Mouse (Mus musculus): Measurements from ENCODE around the gene Cops3. TPM values are rescaled to one million over a fixed set of nuclear protein-coding genes. Genes with fewer than 3 reads are reported as not detected.

The Cops3 gene
- 28.5 and 29.0 TPM in 2 replicates for polyA plus RNA-seq (2012; rRNA removed)

GRCm38 (mm10) chr11:59839459-59840126 is at the start of gene Cops3:
Cops3 (minus strand) TSS chr11:59839838.

GRCm38 (mm10) chr11:59839008-59839458 is 605 bp downstream of the Cops3 start, which contains the start of gene Nt5m:
Nt5m (plus strand) TSS chr11:59839447.

GRCm38 (mm10) chr11:59809670-59810474 is 29.8 kb downstream of the Cops3 start, which contains the start of gene Flcn:
Flcn (minus strand) TSS chr11:59810016.

DNA sequence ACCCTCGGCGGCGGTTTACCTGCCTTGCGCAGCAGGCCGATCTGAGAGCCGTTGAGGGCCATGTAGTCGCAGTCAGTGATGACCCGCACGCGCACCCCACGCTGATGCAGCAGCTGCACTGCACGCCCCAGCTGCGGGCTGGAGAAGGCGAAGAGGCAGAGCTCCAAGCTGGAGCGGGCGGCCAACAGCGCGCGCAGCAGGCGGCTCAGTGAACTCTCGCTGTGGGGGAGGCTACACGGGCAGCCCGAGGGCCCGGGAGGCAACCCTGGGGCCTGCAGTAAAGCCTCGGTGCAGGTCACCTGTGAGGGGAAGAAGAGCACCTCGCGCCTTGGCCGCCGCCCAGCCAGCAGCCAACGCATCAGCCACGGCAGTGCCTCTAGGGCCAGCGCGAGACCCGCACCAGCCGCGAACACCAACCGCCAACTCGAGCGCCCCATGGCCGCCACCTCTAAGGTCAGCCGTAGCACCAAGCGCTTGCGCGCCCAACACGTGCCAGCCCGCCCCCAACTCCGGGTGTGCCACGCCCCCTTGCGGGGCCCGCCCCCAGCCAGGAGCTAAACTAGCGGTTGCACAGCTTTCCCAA is 52.3 kb downstream of the Cops3 start, which contains the start of gene Pld6:
Gene Pld6, minus strand, starts transcription at position 447 of the 583 bp plus-strand sequence.

Other genes with a start within 250 kb of the Cops3 start
- not detected in 2 replicates for gene Olfr223, start 246.5 kb downstream of the Cops3 start, polyA plus RNA-seq (2012; rRNA removed)
- gene Mprip, start 178.5 kb downstream of the Cops3 start, polyA plus RNA-seq (2012; rRNA removed): 24.0 and 25.8 TPM in 2 replicates
- 2.6 and 2.9 TPM in 2 replicates for gene Pld6, start 52.2 kb downstream of the Cops3 start, polyA plus RNA-seq (2012; rRNA removed)
- gene Flcn, start 29.8 kb downstream of the Cops3 start, polyA plus RNA-seq (2012; rRNA removed): 18.3 and 21.2 TPM in 2 replicates
- 12.5 and 14.9 TPM in 2 replicates for gene Nt5m, start 391 bp downstream of the Cops3 start, polyA plus RNA-seq (2012; rRNA removed)
- gene Med9, start 108.4 kb upstream of the Cops3 start, polyA plus RNA-seq (2012; rRNA removed): 8.0 and 8.4 TPM in 2 replicates
- 1.4 and 2.3 TPM in 2 replicates for gene Rasd1, start 125.1 kb upstream of the Cops3 start, polyA plus RNA-seq (2012; rRNA removed)
- 505 and 586 TPM in 2 replicates for gene Pemt, start 206.7 kb upstream of the Cops3 start, polyA plus RNA-seq (2012; rRNA removed)